Mouse (Mus musculus): ENCODE measurements around the gene Pebp1.

DNA sequence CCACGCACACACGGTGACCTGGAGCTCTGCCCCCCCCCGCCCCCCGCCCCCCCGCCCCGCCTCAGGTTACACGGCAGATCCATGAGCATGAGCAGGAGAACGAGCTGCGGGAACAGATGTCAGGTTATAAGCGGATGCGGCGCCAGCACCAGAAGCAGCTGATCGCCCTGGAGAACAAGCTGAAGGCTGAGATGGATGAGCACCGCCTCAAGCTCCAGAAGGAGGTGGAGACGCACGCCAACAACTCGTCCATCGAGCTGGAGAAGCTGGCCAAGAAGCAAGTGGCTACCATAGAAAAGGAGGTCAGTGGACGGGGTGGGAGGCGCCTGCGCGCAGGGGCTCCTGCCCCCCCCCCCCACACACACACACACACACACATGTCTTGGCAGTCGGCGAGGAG lies 36.6 kb downstream of the Pebp1 start:
- TF ChIP-seq POLR2A (IDR thresholded peaks at IDR 0.05; ENCODE audit: insufficient read length, low read depth) (no peak), TCF12 (IDR thresholded peaks at IDR 0.05; ENCODE audit: insufficient read depth, poor library complexity, severe bottlenecking) (no peak), MAX (IDR thresholded peaks at IDR 0.05; ENCODE audit: low read depth) (no peak), USF1 (IDR thresholded peaks at IDR 0.05; ENCODE audit: low read depth) (no peak)

Measured in myocyte (in vitro differentiated cells).